Mouse (Mus musculus) limb, embryonic 15.5 days (tissue): ENCODE measurements around the gene Naa20. TPM values are rescaled to one million over a fixed set of nuclear protein-coding genes. Genes with fewer than 3 reads are reported as not detected.

Source experiments
- ATAC-seq: fragments of 200-750 bp; cut with Nextera tagmentation; 2 replicates; pipeline ENCODE4 v1.8.0; 2017; ENCODE audit warnings: low read depth, moderate TSS enrichment; ENCODE audit not compliant: insufficient number of reproducible peaks, low FRiP score, low TSS enrichment
- H3K27ac ChIP-seq: fragments of 300-500 bp; sonication (generic); 2 replicates; pipeline ENCODE4 v1.5.1; 2015; ENCODE audit warnings: moderate library complexity, mild to moderate bottlenecking, inconsistent platforms
- H3K27me3 ChIP-seq: fragments of 300-500 bp; sonication (generic); 2 replicates; pipeline ENCODE4 v1.6.1; 2015; ENCODE audit warnings: inconsistent platforms
- H3K36me3 ChIP-seq: fragments of 300-500 bp; sonication (generic); 2 replicates; pipeline ENCODE4 v1.6.1; 2015; ENCODE audit warnings: inconsistent platforms
- H3K4me1 ChIP-seq: fragments of 300-500 bp; sonication (generic); 2 replicates; pipeline ENCODE4 v1.6.1; 2015; ENCODE audit warnings: inconsistent platforms
- H3K4me2 ChIP-seq: fragments of 300-500 bp; sonication (generic); 2 replicates; pipeline ENCODE4 v1.6.1; 2015; ENCODE audit warnings: mild to moderate bottlenecking, inconsistent platforms
- H3K4me3 ChIP-seq: fragments of 300-500 bp; sonication (generic); 2 replicates; pipeline ENCODE4 v1.5.1; 2015; ENCODE audit warnings: mild to moderate bottlenecking, inconsistent platforms
- H3K9ac ChIP-seq: fragments of 300-500 bp; sonication (generic); 2 replicates; pipeline ENCODE4 v1.6.1; 2015; ENCODE audit warnings: inconsistent platforms
- H3K9me3 ChIP-seq: fragments of 300-500 bp; sonication (generic); 2 replicates; pipeline ENCODE4 v1.6.1; 2016; ENCODE audit warnings: inconsistent platforms
- WGBS: fragments of 180-500 bp; shearing (Covaris S2); methylation state at CpG from one replicate; pipeline ENCODE4 v1.1.7; 2015; 5-methylcytosine and 5-hydroxymethylcytosine counted together
- polyA plus RNA-seq: library from polyadenylated mRNA; unstranded; fragments of >200 nt; fragmentation: Nextera tagmentation; extraction: Ambion mirVana; gene quantifications from 2 replicates; pipeline ENCODE4 v1.2.1, GENCODE M21; 2015

Naa20 gene
- polyA plus RNA-seq, 1 experiment from 2014 or later: 163 TPM

DNA sequence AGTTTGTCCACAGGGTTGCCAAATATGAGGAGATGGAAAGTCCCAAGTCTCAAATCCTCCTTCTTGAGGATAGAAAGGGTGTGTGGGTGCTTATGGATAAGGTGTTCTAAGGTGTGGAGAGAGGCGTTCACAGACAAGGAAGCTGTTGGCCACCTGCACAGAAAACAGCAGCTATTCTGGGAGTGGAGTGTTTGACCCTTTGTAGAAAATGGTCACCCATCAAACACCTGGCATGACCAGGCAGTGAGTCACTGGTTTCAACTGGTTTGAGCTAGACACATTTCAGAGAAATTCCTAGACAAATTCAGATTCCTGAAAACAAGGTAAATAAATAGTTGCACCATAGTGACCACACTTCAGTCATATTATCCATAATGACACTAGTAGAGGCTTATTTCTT is 29.8 kb upstream of the Naa20 start:
- no peak for ATAC-seq
- Histone ChIP-seq H3K27ac (no peak overlapping the region), H3K4me2 (no peak overlapping the region), H3K27me3 (no peaks in the 10 kb centered on the region), H3K4me3 (no peak overlapping the region), H3K4me1 (peaks cover 3% of the 10 kb centered on the region; the same call in 1 of the 2 replicates), H3K9me3 (no peaks in the 10 kb centered on the region), H3K36me3 (peaks cover 39% of the 10 kb centered on the region), H3K9ac (no peak overlapping the region)
- WGBS: 88% methylated on average over 1 of the region's 1 CpGs

DNA sequence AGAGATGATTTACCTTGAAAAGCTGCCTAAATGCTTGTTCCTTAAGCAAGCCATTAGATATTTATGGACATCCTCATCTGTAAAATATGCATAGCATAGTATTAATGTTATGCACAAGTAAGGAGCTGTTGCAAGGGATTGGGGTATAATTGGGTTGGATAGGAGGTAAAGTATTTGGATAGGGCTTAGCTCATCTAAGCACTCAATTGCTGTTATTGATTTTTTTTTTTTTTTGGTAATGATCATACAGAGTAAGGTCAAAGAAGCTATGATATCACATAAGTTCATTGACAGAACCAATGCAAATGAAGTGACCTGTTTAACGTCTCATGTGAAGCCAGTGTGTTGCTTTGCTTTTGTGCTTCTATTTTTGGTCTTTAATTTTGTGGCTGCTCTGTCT is 27.9 kb upstream of the Naa20 start:
- WGBS: 83% methylated on average over 1 of the region's 1 CpGs

DNA sequence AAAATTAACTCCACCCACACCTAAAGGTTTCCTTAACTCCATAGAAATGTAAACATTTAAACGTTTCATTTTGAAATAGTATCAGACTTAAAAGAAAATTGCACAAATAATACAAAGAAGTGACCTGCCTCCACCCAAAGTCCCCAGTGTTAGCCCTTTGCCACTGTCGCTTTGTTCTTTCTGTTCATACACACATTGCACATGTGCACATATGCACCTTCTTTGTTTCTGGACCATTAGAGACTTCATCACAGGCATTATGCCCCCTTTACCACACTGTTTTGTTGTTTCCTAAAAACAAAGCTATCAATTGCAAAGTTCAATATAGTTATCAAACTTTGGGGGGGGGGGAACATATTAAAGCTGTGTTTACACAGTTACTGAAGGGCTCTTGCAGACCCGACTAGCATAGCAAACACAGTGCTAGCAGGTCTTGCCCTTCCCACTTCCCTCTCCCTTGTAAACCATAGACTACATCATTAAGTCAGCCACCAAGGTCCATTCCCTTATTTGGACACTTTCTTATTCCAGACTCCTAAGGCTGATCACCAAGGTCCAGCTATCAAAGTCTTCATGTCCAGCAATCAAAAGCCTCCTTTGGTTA is 26.9 kb upstream of the Naa20 start:
- H3K4me3 ChIP-seq: no peak overlapping the region
- no peak for ATAC-seq
- H3K27me3 ChIP-seq: no peaks in the 10 kb centered on the region
- H3K27ac ChIP-seq: no peak overlapping the region
- peaks cover 3% of the 10 kb centered on the region; the same call in 1 of the 2 replicates for H3K4me1 ChIP-seq
- H3K9me3 ChIP-seq: no peaks in the 10 kb centered on the region
- WGBS: 61% methylated on average over 3 of the region's 3 CpGs
- H3K9ac ChIP-seq: no peak overlapping the region
- H3K36me3 ChIP-seq: peaks cover 38% of the 10 kb centered on the region
- no peak overlapping the region for H3K4me2 ChIP-seq

More for the DNA sequence above, 27.9 kb upstream of the Naa20 start:
- no peak overlapping the region for H3K4me3 ChIP-seq
- no peak overlapping the region for H3K27ac ChIP-seq
- peaks cover 3% of the 10 kb centered on the region; the same call in 1 of the 2 replicates for H3K4me1 ChIP-seq
- H3K27me3 ChIP-seq: no peaks in the 10 kb centered on the region
- no peak overlapping the region for H3K9ac ChIP-seq
- H3K4me2 ChIP-seq: no peak overlapping the region
- peaks cover 38% of the 10 kb centered on the region for H3K36me3 ChIP-seq
- H3K9me3 ChIP-seq: no peaks in the 10 kb centered on the region
- no peak for ATAC-seq

DNA sequence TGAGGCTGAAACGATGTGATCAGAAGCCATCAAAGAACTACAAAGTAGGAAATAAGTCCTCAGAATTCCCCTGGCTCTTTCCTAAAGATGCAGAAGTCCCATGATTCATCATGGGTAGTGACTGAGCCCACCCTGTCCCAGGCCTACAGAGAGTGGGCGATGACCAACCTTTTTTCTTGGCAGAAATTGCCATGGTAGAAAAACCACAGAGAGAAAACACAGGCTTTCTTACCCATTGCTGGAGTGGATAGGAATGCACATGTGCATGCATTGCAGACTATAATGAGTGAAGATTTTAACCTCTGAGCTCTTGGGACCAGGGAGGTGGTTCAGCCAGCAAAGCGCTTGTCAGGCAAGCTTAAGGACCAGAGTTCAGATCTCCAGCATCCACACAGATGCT is 24.7 kb upstream of the Naa20 start:
- no peak overlapping the region for H3K27ac ChIP-seq
- no peak overlapping the region for H3K4me2 ChIP-seq
- H3K9me3 ChIP-seq: no peaks in the 10 kb centered on the region
- no peaks in the 10 kb centered on the region for H3K27me3 ChIP-seq
- peaks cover 43% of the 10 kb centered on the region for H3K36me3 ChIP-seq
- WGBS: 73% methylated on average over 3 of the region's 3 CpGs
- ATAC-seq: no peak
- H3K4me1 ChIP-seq: peaks cover 24% of the 10 kb centered on the region
- no peak overlapping the region for H3K4me3 ChIP-seq
- H3K9ac ChIP-seq: no peak overlapping the region

DNA sequence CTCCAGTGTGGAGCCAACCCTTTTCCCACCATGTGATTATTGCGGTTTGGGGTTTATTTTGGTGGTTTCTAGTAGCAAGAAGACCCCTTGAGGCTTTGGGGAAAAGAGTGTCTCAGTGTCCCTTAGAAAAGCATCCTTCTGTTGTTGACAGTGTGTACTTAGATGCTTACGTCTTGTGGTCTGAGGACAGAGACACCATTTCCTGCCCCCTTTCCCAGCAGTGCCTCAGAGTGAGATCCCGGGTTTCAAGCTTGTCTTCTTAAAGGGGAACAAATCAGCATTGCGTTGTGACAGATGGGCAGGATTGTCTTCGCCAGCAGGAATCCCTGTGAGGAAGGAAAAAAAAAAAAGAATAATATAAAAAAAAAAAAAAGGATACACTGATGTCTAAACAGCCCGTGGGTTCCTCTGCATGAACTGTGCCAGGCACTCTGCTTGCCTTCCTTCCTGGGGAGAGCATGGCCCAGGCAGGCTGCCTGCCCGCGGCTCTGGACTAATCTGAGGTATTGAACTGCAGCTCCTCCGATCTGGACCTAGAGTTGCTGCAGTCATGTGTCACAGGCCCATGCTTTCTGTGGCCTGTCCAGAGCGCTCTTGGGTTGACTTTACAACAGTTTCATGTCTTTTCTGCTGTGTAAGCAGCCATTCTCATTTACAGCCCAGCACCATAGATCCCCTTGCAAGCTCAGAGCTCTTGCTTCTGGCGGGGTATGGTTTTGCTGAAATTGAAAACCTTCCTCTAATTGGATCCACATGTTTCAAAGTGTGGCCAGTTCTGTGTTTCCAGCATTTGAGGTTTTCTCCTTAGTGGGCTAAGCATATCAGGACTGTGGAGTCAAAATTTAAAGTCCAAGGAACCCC is 20.8 kb upstream of the Naa20 start:
- Histone ChIP-seq H3K4me1 (peaks cover 52% of the 10 kb centered on the region), H3K4me3 (no peak overlapping the region), H3K9ac (no peak overlapping the region), H3K9me3 (no peaks in the 10 kb centered on the region), H3K36me3 (peaks cover 62% of the 10 kb centered on the region), H3K27ac (peak overlapping the region; percentile 90), H3K27me3 (no peaks in the 10 kb centered on the region), H3K4me2 (peak overlapping the region; percentile 29; the same call in 1 of the 2 replicates)
- ATAC-seq: peak; percentile 53
- 30% methylated on average over 11 of the region's 11 CpGs for WGBS

DNA sequence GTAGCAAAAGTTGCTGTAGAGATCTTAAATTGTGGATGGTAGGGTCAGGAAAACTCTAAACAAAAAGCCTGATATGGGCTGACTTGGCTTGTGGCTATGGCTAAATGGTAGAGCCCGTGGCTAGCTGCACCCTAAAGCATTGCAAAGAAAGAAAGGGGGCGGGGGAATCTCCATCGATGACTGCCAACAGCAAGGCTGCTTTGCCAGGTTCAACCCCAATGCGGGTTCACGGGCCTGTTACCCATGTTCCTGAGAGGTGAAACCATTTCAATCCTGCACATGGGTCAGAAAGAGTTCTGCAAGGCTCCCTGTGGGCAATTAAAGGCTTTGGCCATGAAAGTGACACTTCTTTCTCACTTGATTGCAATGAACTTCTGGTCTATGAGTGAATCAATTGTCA is 20.0 kb upstream of the Naa20 start:
- Histone ChIP-seq H3K4me3 (no peak overlapping the region), H3K9ac (no peak overlapping the region), H3K36me3 (peaks cover 60% of the 10 kb centered on the region), H3K27me3 (no peaks in the 10 kb centered on the region), H3K4me2 (0 out of 2 replicates have a peak overlapping the region, but pooled peaks have one; percentile 24), H3K4me1 (peaks cover 55% of the 10 kb centered on the region), H3K27ac (peak overlapping the region; percentile 90), H3K9me3 (no peaks in the 10 kb centered on the region)
- WGBS: 52% methylated on average over 5 of the region's 5 CpGs
- no peak for ATAC-seq

DNA sequence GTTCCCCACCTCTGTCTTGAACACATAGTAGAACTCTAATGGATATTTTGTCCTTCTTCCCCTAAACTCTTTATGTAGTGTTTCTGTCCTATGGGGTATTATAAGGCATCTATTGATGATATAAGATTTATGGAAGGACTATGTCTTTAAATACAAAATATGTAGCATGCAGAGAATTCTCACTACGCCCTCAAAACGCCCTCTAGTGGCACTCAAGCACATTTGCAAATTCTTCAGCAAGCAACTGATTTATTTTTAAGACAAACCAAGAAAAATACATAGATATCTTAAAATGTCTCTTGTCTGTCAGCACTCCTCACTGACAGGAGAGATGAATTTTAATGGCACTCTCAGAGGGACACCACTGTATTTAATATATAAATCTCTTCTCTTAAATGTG is 19.5 kb upstream of the Naa20 start:
- Histone ChIP-seq H3K4me3 (no peak overlapping the region), H3K9ac (no peak overlapping the region), H3K27me3 (no peaks in the 10 kb centered on the region), H3K4me2 (no peak overlapping the region), H3K27ac (peak overlapping the region; percentile 90), H3K4me1 (peaks cover 55% of the 10 kb centered on the region), H3K36me3 (peaks cover 57% of the 10 kb centered on the region), H3K9me3 (no peaks in the 10 kb centered on the region)
- WGBS: 14% methylated on average over 2 of the region's 2 CpGs
- no peak for ATAC-seq

DNA sequence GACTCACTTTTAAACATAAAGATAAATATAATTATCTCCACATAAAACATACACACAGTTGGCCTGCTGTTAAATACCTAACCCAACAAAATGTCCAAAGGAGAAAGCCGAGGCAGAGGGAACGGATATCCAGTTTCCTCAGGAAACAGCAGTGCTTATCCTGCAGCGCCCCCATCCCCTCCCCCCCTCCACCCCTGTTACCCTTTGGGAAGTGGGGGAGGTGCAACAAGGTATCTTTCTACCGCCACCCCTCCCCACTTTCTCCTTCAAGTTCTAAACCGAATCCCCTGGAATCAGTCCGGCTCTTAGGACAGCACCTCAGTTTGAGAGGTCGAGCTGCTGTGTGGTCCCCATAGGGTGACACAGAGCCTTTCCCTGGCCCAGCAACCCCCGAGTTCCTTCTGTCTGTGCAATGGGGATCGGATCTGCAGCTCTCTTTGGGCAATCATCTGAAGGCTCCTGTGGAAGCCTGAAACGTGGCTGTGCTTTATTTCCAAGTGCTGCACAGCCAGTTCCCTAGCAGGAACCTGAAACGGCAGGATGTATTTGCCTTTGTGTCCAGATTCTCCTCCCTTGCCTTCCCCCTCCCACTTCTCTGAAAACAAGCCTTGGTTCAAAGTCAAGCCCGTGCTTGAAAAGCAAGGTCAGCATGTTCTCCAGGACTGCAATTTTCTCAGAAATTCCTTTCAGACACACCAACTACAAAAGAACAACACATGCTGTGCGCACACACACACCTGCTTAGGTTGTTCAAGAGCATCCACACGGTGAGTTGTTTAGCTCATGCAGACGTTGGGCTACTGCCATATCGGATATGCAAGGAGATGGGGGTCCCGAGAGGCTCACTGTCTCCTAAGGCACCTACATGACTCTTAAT is 17.6 kb upstream of the Naa20 start:
- no peaks in the 10 kb centered on the region for H3K27me3 ChIP-seq
- 27% methylated on average over 17 of the region's 17 CpGs for WGBS
- ATAC-seq: no peak
- no peaks in the 10 kb centered on the region for H3K9me3 ChIP-seq
- no peak overlapping the region for H3K9ac ChIP-seq
- H3K4me3 ChIP-seq: no peak overlapping the region
- H3K4me2 ChIP-seq: no peak overlapping the region
- peak overlapping the region; percentile 77 for H3K27ac ChIP-seq
- H3K4me1 ChIP-seq: peaks cover 72% of the 10 kb centered on the region
- peaks cover 45% of the 10 kb centered on the region for H3K36me3 ChIP-seq

DNA sequence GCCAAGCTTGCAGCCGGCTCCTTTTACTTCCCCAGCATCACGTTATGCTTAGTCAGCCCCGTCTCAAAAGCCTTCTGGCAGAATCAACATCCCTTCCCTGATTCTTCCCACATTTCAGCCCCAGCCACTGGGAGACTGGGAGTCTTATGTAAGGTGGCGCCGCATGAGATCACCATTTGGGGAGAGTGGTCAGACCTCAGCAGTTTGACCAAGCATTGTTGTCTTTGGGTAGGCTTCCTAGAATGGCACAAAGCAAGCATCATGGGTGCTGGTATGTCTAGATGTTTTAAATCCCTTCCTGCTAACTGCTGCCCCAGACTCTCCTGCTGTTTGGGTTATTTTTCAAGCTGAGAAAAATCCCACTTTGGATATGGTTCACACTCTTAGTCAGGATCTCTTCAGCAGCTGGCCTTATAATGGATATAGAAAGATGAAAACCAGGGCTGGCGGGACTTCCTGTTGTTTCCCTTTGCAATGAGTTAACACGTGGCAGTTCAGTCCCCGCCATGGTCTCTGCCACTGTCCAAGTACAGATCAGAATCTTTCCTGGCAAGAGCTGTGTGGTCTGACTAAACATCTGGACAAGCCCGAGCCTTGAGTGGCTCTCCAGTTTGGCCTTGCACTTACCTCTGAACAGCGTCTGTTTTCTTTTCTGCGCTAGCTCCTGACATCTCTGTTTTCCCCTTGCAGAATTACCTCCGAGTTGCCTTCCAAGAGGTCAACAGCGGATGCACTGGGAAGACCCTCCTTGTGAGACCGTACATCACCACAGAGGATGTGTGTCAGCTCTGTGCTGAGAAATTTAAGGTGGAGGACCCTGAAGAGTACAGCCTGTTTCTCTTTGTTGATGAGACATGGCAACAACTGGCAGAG is 16.8 kb upstream of the Naa20 start:
- H3K4me2 ChIP-seq: no peak overlapping the region
- 46% methylated on average over 14 of the region's 14 CpGs for WGBS
- H3K36me3 ChIP-seq: peaks cover 40% of the 10 kb centered on the region
- peak overlapping the region; percentile 77 for H3K27ac ChIP-seq
- H3K9ac ChIP-seq: no peak overlapping the region
- no peaks in the 10 kb centered on the region for H3K27me3 ChIP-seq
- no peaks in the 10 kb centered on the region for H3K9me3 ChIP-seq
- ATAC-seq: no peak; the same call in 1 of the 2 replicates
- H3K4me1 ChIP-seq: peaks cover 73% of the 10 kb centered on the region
- H3K4me3 ChIP-seq: no peak overlapping the region

DNA sequence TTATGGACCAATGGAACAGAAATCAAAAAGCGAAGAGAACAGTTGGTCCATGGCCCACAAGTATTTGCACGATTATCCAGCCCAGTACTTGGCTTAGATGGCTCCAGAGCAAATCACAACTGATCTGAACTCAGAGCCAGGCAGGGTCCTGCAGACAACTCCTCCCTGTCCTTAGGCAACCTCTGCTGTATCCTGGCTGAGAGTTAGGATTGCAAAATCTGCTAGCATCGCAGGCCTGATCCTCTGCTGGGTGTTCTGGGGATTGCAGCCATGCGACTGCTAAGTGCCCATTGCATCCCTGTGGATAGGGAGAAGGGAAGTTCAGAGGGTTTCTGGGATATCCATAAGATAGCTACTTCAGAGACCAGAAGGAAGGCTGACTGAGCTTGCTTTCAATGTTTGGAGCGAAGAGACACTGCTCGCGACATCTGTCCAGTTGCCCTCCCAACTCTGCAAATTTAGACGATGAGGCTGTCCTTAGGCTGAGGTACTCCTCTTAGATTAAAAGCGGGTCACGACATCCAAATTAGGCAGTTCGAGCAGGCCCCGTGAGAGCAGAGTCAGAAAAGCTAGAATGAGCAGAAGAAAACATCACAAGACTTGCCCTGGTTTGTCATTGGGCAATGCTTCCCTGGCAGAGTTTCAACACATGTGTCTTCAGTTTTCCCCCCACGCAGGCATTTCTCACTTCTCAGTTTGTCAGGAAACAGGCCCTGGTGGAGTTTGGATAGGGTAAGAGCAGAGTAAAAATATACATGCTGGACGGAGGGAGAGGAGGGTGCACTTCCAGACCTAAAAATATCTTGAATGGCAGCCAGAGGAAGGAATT is 13.7 kb upstream of the Naa20 start:
- Histone ChIP-seq H3K27ac (peak overlapping the region; percentile 92), H3K4me3 (no peak overlapping the region), H3K27me3 (no peaks in the 10 kb centered on the region), H3K4me1 (peaks cover 46% of the 10 kb centered on the region), H3K9ac (no peak overlapping the region), H3K36me3 (peaks cover 33% of the 10 kb centered on the region), H3K9me3 (no peaks in the 10 kb centered on the region), H3K4me2 (0 out of 2 replicates have a peak overlapping the region, but pooled peaks have one; percentile 2)
- peak; percentile 73 for ATAC-seq
- WGBS: 32% methylated on average over 14 of the region's 14 CpGs
